Mouse (Mus musculus) cerebellum, adult 11 months (tissue): ENCODE data around the gene Sephs2.

Experiments
- DNase-seq: peaks from one replicate; pipeline ENCODE4 v3.0.0; 2022

Sephs2 gene

GRCm38 (mm10) chr7:127231826-127232621 lies 41.8 kb downstream of the Sephs2 start:
- DNase-seq = no peak

GRCm38 (mm10) chr7:127231376-127231775 lies 42.5 kb downstream of the Sephs2 start:
- DNase-seq = no peak

GRCm38 (mm10) chr7:127228615-127229303 lies 45.1 kb downstream of the Sephs2 start:
- peak; percentile 70 for DNase-seq

- no peak for DNase-seq
Measured at GRCm38 (mm10) chr7:127225147-127225995, 48.5 kb downstream of the Sephs2 start.

GRCm38 (mm10) chr7:127224616-127225015 lies 49.2 kb downstream of the Sephs2 start:
- DNase-seq = no peak

- no peak for DNase-seq
Measured at GRCm38 (mm10) chr7:127223515-127224478, 50.1 kb downstream of the Sephs2 start.

- no peak for DNase-seq
Measured at GRCm38 (mm10) chr7:127223106-127223505, 50.7 kb downstream of the Sephs2 start.
